Mouse (Mus musculus) heart, postnatal 25 days (tissue): ENCODE results near the gene Bloc1s2. TPM values are rescaled to one million over a fixed set of nuclear protein-coding genes. Genes with fewer than 3 reads are reported as not detected.

Experiments used
- DNase-seq: peaks from one replicate; pipeline ENCODE4 v3.0.0; 2022; ENCODE audit warnings: low spot score
- intact Hi-C: fragments of 180-260 bp; cut with DNase I; formaldehyde crosslinking; loops from one replicate; pipeline ENCODE4 v1.15.1; 2025
- total RNA-seq, 2 experiments: library from RNA; stranded (reverse); gene quantifications; 2 replicates each; pipeline ENCODE4 v1.2.3; 2021

Bloc1s2 gene
- 10 to 100 TPM; 17.8 to 18.2 TPM for total RNA-seq

GRCm38 (mm10) chr19:44145702-44146567 is at the start of gene Bloc1s2:
Bloc1s2 (minus strand) TSS chr19:44146446.
- peak; percentile 78 for DNase-seq
- intact Hi-C loops: loop anchor here (5.0 kb wide), 1 partner anchor 101 kb away; no protein-coding TSS in a partner anchor

DNA sequence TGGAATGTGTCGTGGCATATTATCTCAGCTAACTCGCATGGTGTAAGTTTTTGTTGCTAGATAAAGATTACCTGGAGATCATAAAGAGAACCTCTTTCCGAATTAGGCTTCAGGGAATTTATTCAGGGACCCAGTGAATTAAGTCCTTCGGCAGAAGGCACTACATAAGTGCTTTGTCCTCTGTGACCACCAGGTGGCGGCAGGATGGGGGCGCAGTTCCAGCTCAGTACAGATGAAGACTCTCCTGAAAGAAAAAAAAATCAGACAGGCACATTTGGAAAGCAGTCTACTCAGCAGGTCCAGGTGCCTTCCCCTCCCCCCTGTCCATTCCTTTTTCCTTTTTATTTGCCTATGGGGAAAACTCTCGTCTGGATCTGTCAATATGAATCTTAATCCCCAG is 48.9 kb upstream of the Bloc1s2 start:
- DNase-seq: no peak
- intact Hi-C loops: loop anchor here (2.0 kb wide), 1 partner anchor 100 kb away; no protein-coding TSS in a partner anchor

- intact Hi-C loops: loop anchor here (2.0 kb wide), 1 partner anchor 101 kb away; no protein-coding TSS in a partner anchor
- DNase-seq: no peak
Measured at GRCm38 (mm10) chr19:44193906-44194305, 47.7 kb upstream of the Bloc1s2 start.

- intact Hi-C loops: no loop called here
- no peak for DNase-seq
Measured at GRCm38 (mm10) chr19:44192342-44192741, 46.1 kb upstream of the Bloc1s2 start, which contains the start of gene Pkd2l1. Pkd2l1 (minus strand) TSS chr19:44192442.

- intact Hi-C loops: no loop called here
- no peak for DNase-seq
Measured at GRCm38 (mm10) chr19:44189056-44189455, 42.8 kb upstream of the Bloc1s2 start.

- intact Hi-C loops: no loop called here
- no peak for DNase-seq
Measured at GRCm38 (mm10) chr19:44183968-44184367, 37.7 kb upstream of the Bloc1s2 start.

DNA sequence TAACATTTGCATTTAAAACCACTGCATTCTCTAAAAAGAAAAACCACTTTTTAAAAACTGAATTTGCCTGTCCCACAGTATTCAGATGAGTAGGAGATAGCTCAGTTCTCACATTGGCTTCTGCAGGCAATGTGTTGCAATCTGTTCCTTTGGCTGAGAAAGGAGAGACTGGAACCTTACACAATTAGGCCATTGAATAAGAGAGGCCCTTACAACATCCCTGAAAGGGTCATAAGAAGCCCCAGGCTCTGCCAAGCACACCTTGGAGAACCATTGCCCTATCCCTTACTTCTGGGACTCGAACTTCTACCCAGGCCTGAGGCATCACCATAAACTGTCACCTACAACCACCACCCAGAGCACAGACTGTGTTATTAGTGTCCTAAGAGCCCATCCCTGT is 34.3 kb upstream of the Bloc1s2 start:
- intact Hi-C loops: no loop called here
- DNase-seq: no peak

- intact Hi-C loops: no loop called here
Measured at GRCm38 (mm10) chr19:44176741-44177140, 30.5 kb upstream of the Bloc1s2 start.

DNA sequence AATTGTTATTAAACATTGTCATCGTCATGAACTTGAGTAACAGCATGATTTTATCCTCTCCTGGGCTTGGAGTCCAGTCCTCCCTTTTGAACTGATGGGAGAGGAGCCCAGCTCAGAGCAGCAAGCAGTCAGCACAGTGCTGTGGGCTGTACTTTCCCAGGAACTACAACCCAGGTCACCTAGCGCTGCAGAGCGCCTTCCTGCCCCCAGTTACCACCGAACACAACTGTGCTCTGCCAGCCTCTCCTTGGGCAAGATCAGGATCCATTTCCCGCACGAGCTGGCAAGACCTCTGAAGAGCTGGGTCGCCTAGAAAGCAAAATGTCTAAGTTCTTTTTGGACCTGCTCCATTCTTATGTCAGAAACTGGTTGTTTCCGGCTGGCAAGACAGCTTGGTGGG is 28.6 kb upstream of the Bloc1s2 start:
- no peak for DNase-seq

More at GRCm38 (mm10) chr19:44176741-44177140, 30.5 kb upstream of the Bloc1s2 start:
- DNase-seq: no peak

GRCm38 (mm10) chr19:44161515-44161914 is 15.3 kb upstream of the Bloc1s2 start:
- intact Hi-C loops: loop anchor here (10.0 kb wide), 1 partner anchor 133 kb away; the partner anchor contains the start of gene Scd2
- no peak for DNase-seq

More for the DNA sequence above, 28.6 kb upstream of the Bloc1s2 start:
- intact Hi-C loops: no loop called here

GRCm38 (mm10) chr19:44159386-44159785 is 13.1 kb upstream of the Bloc1s2 start:
- intact Hi-C loops: no loop called here
- DNase-seq: no peak

- intact Hi-C loops: no loop called here
- DNase-seq: no peak
Measured at GRCm38 (mm10) chr19:44157005-44157404, 10.8 kb upstream of the Bloc1s2 start.

DNA sequence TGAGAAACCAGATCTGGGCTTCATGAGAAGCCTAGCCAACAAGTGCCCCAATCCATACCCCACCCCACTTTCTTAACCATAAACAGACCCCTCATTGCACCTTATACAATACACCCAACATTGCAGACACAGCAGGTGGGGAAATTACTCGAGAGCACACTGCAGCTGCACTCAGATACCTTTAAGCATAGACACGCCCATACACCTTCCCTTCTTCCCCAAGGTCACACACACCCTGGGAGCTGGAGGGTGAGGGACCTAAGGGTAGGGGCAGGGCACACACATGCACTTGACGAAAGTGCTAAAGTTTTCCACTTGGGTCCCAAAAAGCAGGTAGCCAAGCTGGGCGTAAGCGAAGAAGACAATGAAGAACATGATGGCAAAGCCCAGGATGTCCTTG is 7.5 kb upstream of the Bloc1s2 start:
- intact Hi-C loops: no loop called here
- no peak for DNase-seq

- no peak for DNase-seq
- intact Hi-C loops: loop anchor here (5.0 kb wide), 1 partner anchor 98 kb away; no protein-coding TSS in a partner anchor
Measured at GRCm38 (mm10) chr19:44148991-44149390, 2.7 kb upstream of the Bloc1s2 start.

DNA sequence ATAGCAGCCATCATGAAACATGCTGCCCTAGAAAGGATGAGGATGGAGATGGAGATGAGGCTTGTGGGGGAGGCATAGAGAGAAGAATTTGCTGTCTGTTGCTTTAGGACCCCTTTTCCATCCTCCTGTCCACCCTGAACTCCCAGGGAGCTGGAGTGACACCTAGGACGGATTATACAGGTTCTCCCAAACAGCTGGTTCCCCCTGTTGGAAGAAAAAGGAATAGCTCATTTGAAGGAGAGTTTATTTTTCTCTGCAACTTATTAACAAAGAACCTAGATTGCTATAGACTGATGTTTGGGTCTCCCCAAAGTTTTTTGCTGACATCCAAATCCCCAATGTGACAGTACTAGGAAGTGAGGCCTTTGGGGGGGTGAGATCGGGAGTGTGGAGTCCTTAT is 2.1 kb upstream of the Bloc1s2 start:
- intact Hi-C loops: loop anchor here (5.0 kb wide), 1 partner anchor 99 kb away; no protein-coding TSS in a partner anchor
- DNase-seq: no peak

DNA sequence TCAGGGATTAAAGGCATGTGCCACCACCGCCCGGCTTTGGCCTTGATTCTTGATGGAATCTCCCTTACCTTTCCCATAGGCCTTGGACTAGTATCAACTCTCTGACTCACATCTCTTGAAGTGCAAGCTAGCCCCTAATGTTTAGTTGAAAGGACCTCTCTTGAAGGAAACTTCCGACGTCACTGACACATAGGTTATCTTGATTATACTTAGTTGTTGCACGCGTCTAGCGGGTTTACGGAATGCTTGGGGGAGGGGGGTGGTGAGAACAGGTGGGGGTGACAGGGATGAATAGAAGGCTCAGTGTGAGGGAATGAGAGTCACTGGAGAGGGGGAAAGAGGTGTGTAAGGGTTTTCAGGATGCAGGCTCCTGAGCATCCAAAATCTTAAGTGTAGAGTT is 705 bp upstream of the Bloc1s2 start:
- intact Hi-C loops: loop anchor here (5.0 kb wide), 1 partner anchor 100 kb away; no protein-coding TSS in a partner anchor
- no peak for DNase-seq

- intact Hi-C loops: loop anchor here (5.0 kb wide), 1 partner anchor 101 kb away; no protein-coding TSS in a partner anchor
- DNase-seq: no peak
Measured at GRCm38 (mm10) chr19:44146568-44146879, 278 bp upstream of the Bloc1s2 start.

DNA sequence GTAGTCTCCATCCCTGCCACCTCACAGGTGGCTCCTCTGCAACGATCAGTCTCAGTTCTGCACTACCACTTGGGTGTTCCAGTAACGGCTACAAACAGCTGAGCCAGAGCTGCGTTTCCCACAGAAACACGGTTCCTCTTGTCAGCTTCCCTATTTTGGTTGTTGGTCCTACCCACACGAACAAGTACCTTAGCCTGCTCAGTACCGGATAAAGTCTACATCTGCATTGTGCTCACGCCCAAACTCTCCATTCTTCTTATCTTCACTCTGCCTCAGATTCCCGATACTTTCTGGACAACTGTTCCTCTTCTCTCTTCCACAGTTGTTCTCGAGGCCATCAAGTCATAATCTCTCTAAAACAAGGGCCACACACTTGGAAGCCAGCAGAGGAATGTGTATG is 1.9 kb downstream of the Bloc1s2 start:
- intact Hi-C loops: no loop called here
- DNase-seq: no peak

DNA sequence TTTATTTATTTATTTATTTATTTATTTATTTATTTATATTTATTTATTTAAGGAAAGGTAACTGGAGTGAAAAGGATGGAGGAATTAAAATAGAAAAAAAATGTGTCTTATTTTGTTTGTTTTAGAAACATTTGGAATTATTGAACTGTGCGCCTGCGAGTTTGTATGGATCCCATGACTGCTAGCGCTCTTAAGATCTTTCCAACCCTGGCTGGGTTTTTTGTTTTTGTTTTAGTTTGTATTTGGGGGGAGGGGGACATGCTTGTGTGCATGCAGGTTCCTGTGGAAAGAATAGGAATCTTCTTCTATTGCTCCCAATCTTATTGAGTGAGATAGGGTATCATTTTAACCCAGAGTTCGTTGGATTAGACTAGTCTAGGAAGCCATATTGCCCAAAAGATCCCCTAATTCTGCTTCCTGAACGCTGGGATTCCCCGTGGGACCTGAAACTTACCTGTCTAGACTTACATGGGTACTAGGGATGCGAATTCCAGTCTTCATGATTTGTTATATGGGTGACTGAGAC is 10.2 kb downstream of the Bloc1s2 start:
- no peak for DNase-seq
- intact Hi-C loops: no loop called here

- intact Hi-C loops: no loop called here
Measured at GRCm38 (mm10) chr19:44135072-44135959, 10.9 kb downstream of the Bloc1s2 start, which contains the start of gene Cwf19l1. Cwf19l1 (minus strand) TSS chr19:44135876.

More at GRCm38 (mm10) chr19:44135072-44135959, 10.9 kb downstream of the Bloc1s2 start, which contains the start of gene Cwf19l1:
- peak; percentile 72 for DNase-seq
